Mouse (Mus musculus) lung, adult 2 months (tissue): ENCODE measurements around the gene Hunk. TPM values are rescaled to one million over a fixed set of nuclear protein-coding genes. Genes with fewer than 3 reads are reported as not detected.

Source experiments
- DNase-seq: peaks from one replicate; pipeline ENCODE4 v3.0.0; 2022
- H3K4me1 ChIP-seq: fragments of 200-500 bp; 2 replicates; pipeline ENCODE4 v1.6.1; 2011; ENCODE audit warnings: low read length; ENCODE audit not compliant: control insufficient read depth, insufficient read depth
- H3K4me3 ChIP-seq: fragments of 200-500 bp; replicated peaks from 2 replicates; pipeline ENCODE3; 2011; ENCODE audit warnings: low read depth, mild to moderate bottlenecking, control low read depth, low read length; ENCODE audit errors: extremely low read depth
- CTCF ChIP-seq: fragments of 200-500 bp; IDR thresholded peaks from 2 replicates; pipeline ENCODE4 v1.5.1; 2011; ENCODE audit warnings: mild to moderate bottlenecking, low read length, control low read depth; ENCODE audit not compliant: insufficient read depth
- POLR2A ChIP-seq: fragments of 200-500 bp; IDR thresholded peaks from 2 replicates; pipeline ENCODE4 v1.6.1; 2011; ENCODE audit warnings: low read depth, mild to moderate bottlenecking, control low read depth, low read length, borderline replicate concordance; ENCODE audit errors: extremely low read depth
- WGBS: fragments of 180-500 bp; shearing (Covaris S2); methylation state at CpG from one replicate; pipeline ENCODE4 v1.1.7; 2018; 5-methylcytosine and 5-hydroxymethylcytosine counted together
- polyA plus RNA-seq: library from polyadenylated mRNA; depleted of rRNA; stranded (reverse); fragments of >200 nt; gene quantifications from 2 replicates; pipeline ENCODE4 v1.2.3, GENCODE M21; 2012

Gene Hunk
- polyA plus RNA-seq, 1 experiment: 5.3 TPM

- Histone ChIP-seq H3K4me3 (no peak overlapping the region), H3K4me1 (no peaks in the 10 kb centered on the region)
- TF ChIP-seq CTCF: no peak
- TF ChIP-seq POLR2A: no peak
- DNase-seq: no peak
- 24% methylated on average over 9 of the region's 9 CpGs for WGBS
Observed at GRCm38 (mm10) chr16:90517041-90517440, 131.2 kb downstream of the Hunk start.

DNA sequence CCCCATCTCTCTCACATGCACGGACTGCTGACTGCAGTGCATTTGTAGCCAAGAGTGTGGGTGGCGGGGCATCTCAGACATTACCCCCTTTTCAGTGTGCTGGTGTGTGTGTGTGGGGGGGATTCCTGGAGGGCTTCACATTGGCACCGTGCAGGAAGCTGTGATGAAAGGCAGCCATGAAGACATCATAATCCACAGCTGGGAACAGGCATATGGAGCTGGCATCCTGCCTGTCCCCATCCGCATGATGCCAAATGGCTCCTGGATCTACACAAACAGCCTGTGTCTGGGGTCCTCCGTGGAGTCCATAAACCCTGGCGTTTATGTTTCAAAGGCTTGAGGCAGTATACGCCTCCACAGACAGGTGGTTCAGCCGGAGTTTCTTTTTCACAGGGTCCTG is 132.4 kb downstream of the Hunk start:
- H3K4me1 ChIP-seq: no peaks in the 10 kb centered on the region
- DNase-seq: no peak
- 76% methylated on average over 8 of the region's 8 CpGs for WGBS
- no peak for TF ChIP-seq CTCF
- TF ChIP-seq POLR2A: no peak
- no peak overlapping the region for H3K4me3 ChIP-seq

DNA sequence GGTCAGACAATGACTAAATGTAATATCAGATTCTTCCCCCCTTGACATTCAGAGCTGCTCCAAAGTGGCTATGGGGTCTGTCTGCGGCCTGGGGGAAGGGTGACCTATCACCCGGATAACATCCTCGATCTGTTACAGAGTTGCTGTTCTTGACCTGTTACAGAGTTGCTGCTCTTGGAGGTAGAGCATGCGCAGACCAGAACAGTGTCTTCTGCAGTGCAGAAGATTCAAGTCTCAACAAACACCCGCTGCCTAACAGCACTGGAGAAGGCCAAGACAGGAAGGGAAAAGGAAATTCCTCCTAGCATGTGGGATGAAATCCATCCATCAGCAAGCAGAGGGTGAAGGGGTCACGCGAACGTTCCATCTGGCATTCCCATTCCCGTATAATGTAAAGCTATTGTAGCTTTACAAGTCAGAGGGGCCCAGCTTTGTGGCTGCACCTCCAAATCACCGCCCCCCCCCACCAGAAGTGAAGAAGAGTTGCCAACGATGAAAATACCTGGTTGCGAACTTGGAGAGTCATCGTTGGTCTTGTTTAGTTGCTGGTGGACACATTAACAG is 133.0 kb downstream of the Hunk start:
- no peak for DNase-seq
- Histone ChIP-seq H3K4me3 (no peak overlapping the region), H3K4me1 (no peaks in the 10 kb centered on the region)
- WGBS: 61% methylated on average over 13 of the region's 13 CpGs
- TF ChIP-seq CTCF: no peak
- no peak for TF ChIP-seq POLR2A

DNA sequence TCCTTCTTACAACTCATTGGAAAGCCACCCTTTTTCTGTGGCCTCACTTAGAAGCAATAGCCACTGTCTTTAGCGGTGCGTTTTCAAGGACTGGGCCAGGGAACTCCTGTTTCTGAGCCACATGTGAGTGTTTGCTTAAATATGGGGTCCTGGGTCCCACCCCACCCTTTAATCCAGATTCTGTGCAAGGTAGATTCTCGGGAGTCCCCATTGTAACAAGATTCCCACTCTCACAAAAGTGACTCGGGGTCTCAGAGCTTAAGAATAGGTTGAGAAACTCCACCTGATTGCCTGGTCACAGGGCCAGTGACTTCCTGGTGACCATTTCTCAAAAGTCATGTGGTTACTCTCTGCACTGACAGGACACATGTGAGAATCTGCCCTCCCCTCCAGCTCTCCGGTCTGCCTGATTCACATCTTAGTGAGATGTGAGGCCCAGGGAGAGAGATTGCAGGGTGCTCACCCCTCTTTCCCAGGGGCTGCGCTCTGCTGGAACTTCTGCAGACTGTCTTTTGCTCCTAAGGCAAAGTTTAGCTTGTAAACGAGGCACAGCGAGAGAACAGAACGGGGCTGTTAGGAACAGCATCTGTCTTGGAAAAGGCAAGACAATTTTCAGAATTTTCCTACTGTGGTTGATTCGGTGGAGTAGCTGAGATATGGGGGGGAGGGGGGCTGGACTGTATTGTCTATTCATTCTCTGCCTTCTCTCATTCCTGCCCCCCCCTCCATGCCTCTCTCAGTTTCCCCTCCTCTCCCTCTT is 135.6 kb downstream of the Hunk start:
- DNase-seq: no peak
- WGBS: 41% methylated on average over 10 of the region's 10 CpGs
- Histone ChIP-seq H3K4me1 (no peaks in the 10 kb centered on the region), H3K4me3 (no peak overlapping the region)
- TF ChIP-seq POLR2A (no peak), CTCF (no peak)

- Histone ChIP-seq H3K4me3 (no peak overlapping the region), H3K4me1 (no peaks in the 10 kb centered on the region)
- 57% methylated on average over 3 of the region's 3 CpGs for WGBS
- no peak for TF ChIP-seq POLR2A
- DNase-seq: no peak
Observed at GRCm38 (mm10) chr16:90521951-90522255, 136.1 kb downstream of the Hunk start.

DNA sequence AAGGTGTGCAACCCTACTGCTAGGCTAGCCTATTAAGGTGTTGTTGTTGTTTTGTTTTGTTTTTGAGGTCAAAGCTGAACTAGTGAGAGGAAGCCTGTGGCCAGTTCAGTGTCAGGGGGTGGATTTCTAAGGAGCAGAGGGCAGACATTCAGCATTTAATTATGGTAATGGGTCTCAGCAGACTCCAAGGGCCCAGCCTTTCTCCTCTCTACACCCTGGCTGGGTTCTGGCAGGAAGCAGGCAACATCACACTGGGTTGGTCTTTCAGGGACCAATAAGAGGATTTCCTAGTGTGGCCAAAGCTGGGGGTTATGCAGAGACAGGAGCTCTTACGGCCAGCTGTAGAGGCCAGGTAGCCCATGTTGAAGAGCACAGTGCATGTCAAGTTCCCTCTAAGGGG is 136.8 kb downstream of the Hunk start:
- no peak for DNase-seq
- TF ChIP-seq CTCF: no peak
- no peak for TF ChIP-seq POLR2A
- no peak overlapping the region for H3K4me3 ChIP-seq
- WGBS: 64% methylated on average over 1 of the region's 1 CpGs
- H3K4me1 ChIP-seq: no peaks in the 10 kb centered on the region

GRCm38 (mm10) chr16:90523373-90523772 is 137.6 kb downstream of the Hunk start:
- no peak for TF ChIP-seq CTCF
- TF ChIP-seq POLR2A: no peak
- 26% methylated on average over 6 of the region's 6 CpGs for WGBS
- DNase-seq: no peak
- no peak overlapping the region for H3K4me3 ChIP-seq
- H3K4me1 ChIP-seq: no peaks in the 10 kb centered on the region

DNA sequence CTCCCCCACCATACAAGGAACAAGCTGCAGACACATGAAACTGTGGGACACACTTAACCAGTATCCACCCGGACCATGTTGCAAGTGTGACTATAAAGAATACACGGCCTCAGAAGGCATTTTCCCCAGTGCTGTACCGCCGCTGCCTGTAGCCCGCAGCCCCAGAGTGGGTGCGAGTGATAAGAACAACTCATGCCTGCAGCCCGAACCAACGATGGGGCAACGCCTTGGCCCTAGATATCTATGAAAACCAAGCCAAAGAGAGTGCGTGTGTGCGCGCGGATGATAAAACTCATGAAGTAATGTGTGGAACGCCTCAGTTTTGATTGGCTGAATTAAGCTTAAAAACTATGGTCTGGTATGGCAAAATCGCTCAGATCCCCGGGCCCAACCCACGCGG is 138.1 kb downstream of the Hunk start:
- Histone ChIP-seq H3K4me3 (no peak overlapping the region), H3K4me1 (no peaks in the 10 kb centered on the region)
- 89% methylated on average over 18 of the region's 18 CpGs for WGBS
- DNase-seq: no peak
- TF ChIP-seq POLR2A: no peak
- TF ChIP-seq CTCF: no peak

GRCm38 (mm10) chr16:90524393-90524792 is 138.6 kb downstream of the Hunk start:
- 94% methylated on average over 18 of the region's 18 CpGs for whole genome bisulfite sequencing
- Histone ChIP-seq H3K4me1 (no peaks in the 10 kb centered on the region), H3K4me3 (no peak overlapping the region)
- TF ChIP-seq POLR2A: no peak
- no peak for TF ChIP-seq CTCF
- no peak for DNase-seq

DNA sequence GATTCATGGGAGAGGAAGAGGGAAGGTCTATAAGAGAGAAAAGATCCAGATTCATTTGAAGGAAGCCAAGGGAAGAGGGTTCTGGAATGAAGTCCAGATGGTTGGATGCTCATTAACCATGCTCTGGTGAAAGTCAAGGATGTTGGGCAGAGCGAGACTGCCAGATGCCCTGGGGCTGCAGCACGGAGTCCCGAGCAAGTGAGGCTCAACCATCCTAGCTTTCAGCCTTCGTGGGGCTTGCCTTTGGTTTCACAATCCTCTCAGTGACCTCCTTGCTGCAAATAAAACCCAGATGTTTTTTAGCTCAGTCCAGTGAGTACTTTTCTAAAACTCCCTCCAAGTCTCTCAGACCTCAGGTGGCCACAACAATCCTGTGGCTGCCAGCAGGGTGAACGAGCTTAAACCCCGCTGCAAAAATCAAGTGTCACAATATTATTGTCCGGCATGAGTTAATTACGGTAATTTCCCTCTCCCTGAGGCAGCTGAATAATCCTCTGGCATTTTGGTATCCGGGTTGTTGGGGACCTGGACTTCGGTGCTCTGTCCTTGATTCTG is 147.4 kb downstream of the Hunk start:
- Histone ChIP-seq H3K4me3 (no peak overlapping the region), H3K4me1 (peaks cover 2% of the 10 kb centered on the region; the same call in 1 of the 2 replicates)
- WGBS: 66% methylated on average over 10 of the region's 10 CpGs
- DNase-seq: no peak
- TF ChIP-seq CTCF (no peak), POLR2A (no peak)
